Mouse (Mus musculus) liver, postnatal 0 days (tissue): ENCODE measurements around the gene Pex19.

ENCODE experiments used
- CTCF ChIP-seq: sonication (generic); IDR thresholded peaks from 2 replicates; pipeline ENCODE4 v1.5.1; 2016; ENCODE audit warnings: antibody characterized with exemption, low read depth
- EP300 ChIP-seq: IDR thresholded peaks from 2 replicates; pipeline ENCODE4 v1.6.1; 2016; ENCODE audit warnings: antibody characterized with exemption, low read depth, mild to moderate bottlenecking

GRCm38 (mm10) chr1:172094295-172094694 is 32.3 kb upstream of the Pex19 start:
- TF ChIP-seq CTCF (no peak), EP300 (no peak)
